Mouse (Mus musculus) forebrain, embryonic 14.5 days (tissue): ENCODE results near the gene Arsa. TPM values are rescaled to one million over a fixed set of nuclear protein-coding genes. Genes with fewer than 3 reads are reported as not detected.
A peak's percentile ranks its signal among the peaks of the same experiment; 100 is the strongest.

Experiments used
- ATAC-seq: fragments of 200-750 bp; cut with Nextera tagmentation; 2 replicates; pipeline ENCODE4 v1.8.0; 2017; ENCODE audit warnings: mild to moderate bottlenecking, moderate library complexity
- DNase-seq: peaks from one replicate; pipeline ENCODE4 v3.0.0-alpha.2; 2015; ENCODE audit warnings: low spot score
- H3K27ac ChIP-seq: fragments of 300-500 bp; sonication (generic); 2 replicates; pipeline ENCODE4 v1.5.1; 2014; ENCODE audit warnings: low read depth, mild to moderate bottlenecking, control low read depth, low read length, moderate library complexity
- H3K27me3 ChIP-seq: fragments of 300-500 bp; sonication (generic); replicated peaks from 2 replicates; pipeline ENCODE4 v1.6.1; 2014; ENCODE audit warnings: low read length, control low read depth, mixed read lengths; ENCODE audit not compliant: control insufficient read depth, insufficient read depth
- H3K36me3 ChIP-seq: fragments of 300-500 bp; sonication (generic); 2 replicates; pipeline ENCODE4 v1.6.1; 2014; ENCODE audit warnings: low read length, control low read depth; ENCODE audit not compliant: control insufficient read depth, insufficient read depth
- H3K4me1 ChIP-seq: fragments of 300-500 bp; sonication (generic); 2 replicates; pipeline ENCODE4 v1.6.1; 2014; ENCODE audit warnings: antibody characterized with exemption, low read length, control low read depth; ENCODE audit not compliant: control insufficient read depth, insufficient read depth
- H3K4me2 ChIP-seq: fragments of 300-500 bp; sonication (generic); 2 replicates; pipeline ENCODE4 v1.6.1; 2014; ENCODE audit warnings: mild to moderate bottlenecking, control low read depth, low read length
- H3K4me3 ChIP-seq: fragments of 300-500 bp; sonication (generic); 2 replicates; pipeline ENCODE4 v1.5.1; 2014; ENCODE audit warnings: low read depth, low read length, control low read depth
- H3K9ac ChIP-seq: fragments of 300-500 bp; sonication (generic); 2 replicates; pipeline ENCODE4 v1.6.1; 2014; ENCODE audit warnings: mild to moderate bottlenecking, low read length, control low read depth, moderate library complexity
- H3K9me3 ChIP-seq: fragments of 300-500 bp; sonication (generic); replicated peaks from 2 replicates; pipeline ENCODE4 v1.6.1; 2016; ENCODE audit warnings: low read length, control low read depth, mixed read lengths; ENCODE audit not compliant: control insufficient read depth
- WGBS: fragments of 180-500 bp; shearing (Covaris S2); extraction: QIAGEN DNeasy Blood & Tissue Kit; methylation state at CpG from one replicate; pipeline ENCODE4 v1.1.7; 2014; 5-methylcytosine and 5-hydroxymethylcytosine counted together
- polyA plus RNA-seq: library from polyadenylated mRNA; unstranded; fragments of >200 nt; fragmentation: Nextera tagmentation; extraction: Ambion mirVana; gene quantifications from 2 replicates; pipeline ENCODE4 v1.2.1, GENCODE M21; 2014

Arsa gene
- polyA plus RNA-seq = 14.0 and 16.5 TPM in 2 replicates

- Histone ChIP-seq H3K9ac (peak within 1 kb of the TSS; percentile 72), H3K4me2 (peak within 1 kb of the TSS; percentile 89), H3K27me3 (no peaks in the 10 kb centered on the region; the same call in 1 of the 2 replicates), H3K9me3 (no peaks in the 10 kb centered on the region), H3K36me3 (no peaks in the 10 kb centered on the region), H3K4me1 (peaks cover 6% of the 10 kb centered on the region), H3K27ac (peak within 1 kb of the TSS; percentile 63), H3K4me3 (peak within 1 kb of the TSS; percentile 52)
- WGBS = 33% methylated on average over 9 of the region's 9 CpGs
- DNase-seq = no peak
- no peak for ATAC-seq
Measured at GRCm38 (mm10) chr15:89477091-89477491, at the start of gene Arsa. TSS of gene Arsa (minus strand) at chr15:89477425.

- ATAC-seq (no peak), DNase-seq (no peak)
- Histone ChIP-seq H3K36me3 (no peaks in the 10 kb centered on the region), H3K9ac (no peak overlapping the region), H3K4me1 (peaks cover under 1% of the 10 kb centered on the region), H3K9me3 (no peaks in the 10 kb centered on the region), H3K27ac (no peak overlapping the region), H3K4me2 (no peak overlapping the region), H3K4me3 (no peak overlapping the region), H3K27me3 (peaks cover 12% of the 10 kb centered on the region; the same call in 1 of the 2 replicates)
- 94% methylated on average over 19 of the region's 19 CpGs for WGBS
Measured at GRCm38 (mm10) chr15:89526776-89527325, 49.6 kb upstream of the Arsa start.

- Histone ChIP-seq H3K27ac (no peak overlapping the region), H3K4me3 (no peak overlapping the region), H3K36me3 (no peaks in the 10 kb centered on the region), H3K4me2 (no peak overlapping the region), H3K9me3 (no peaks in the 10 kb centered on the region), H3K27me3 (peaks cover 12% of the 10 kb centered on the region; the same call in 1 of the 2 replicates), H3K9ac (no peak overlapping the region), H3K4me1 (no peaks in the 10 kb centered on the region; the same call in 1 of the 2 replicates)
- ATAC-seq (no peak), DNase-seq (no peak)
- 90% methylated on average over 7 of the region's 7 CpGs for WGBS
Measured at GRCm38 (mm10) chr15:89525896-89526295, 48.7 kb upstream of the Arsa start.

- ATAC-seq (no peak), DNase-seq (no peak)
- Histone ChIP-seq H3K9ac (no peak overlapping the region), H3K4me2 (no peak overlapping the region), H3K27ac (no peak overlapping the region), H3K4me3 (no peak overlapping the region), H3K36me3 (no peaks in the 10 kb centered on the region), H3K9me3 (no peaks in the 10 kb centered on the region), H3K27me3 (peaks cover 12% of the 10 kb centered on the region; the same call in 1 of the 2 replicates), H3K4me1 (no peaks in the 10 kb centered on the region; the same call in 1 of the 2 replicates)
- WGBS = 96% methylated on average over 8 of the region's 8 CpGs
Measured at GRCm38 (mm10) chr15:89525464-89525863, 48.2 kb upstream of the Arsa start.

GRCm38 (mm10) chr15:89524611-89525415 lies 47.6 kb upstream of the Arsa start:
- no peak overlapping the region for H3K9ac ChIP-seq
- H3K27me3 ChIP-seq = peaks cover 12% of the 10 kb centered on the region; the same call in 1 of the 2 replicates
- H3K9me3 ChIP-seq = no peaks in the 10 kb centered on the region
- 72% methylated on average over 8 of the region's 8 CpGs for WGBS
- H3K4me3 ChIP-seq = peak overlapping the region; percentile 53; the same call in 1 of the 2 replicates
- H3K36me3 ChIP-seq = no peaks in the 10 kb centered on the region
- H3K27ac ChIP-seq = no peak overlapping the region
- ATAC-seq = no peak
- H3K4me1 ChIP-seq = no peaks in the 10 kb centered on the region; the same call in 1 of the 2 replicates
- no peak for DNase-seq
- peak overlapping the region; percentile 98 for H3K4me2 ChIP-seq

- Histone ChIP-seq H3K27ac (no peak overlapping the region), H3K4me1 (no peaks in the 10 kb centered on the region; the same call in 1 of the 2 replicates), H3K9ac (peak overlapping the region; percentile 58), H3K27me3 (peaks cover 12% of the 10 kb centered on the region; the same call in 1 of the 2 replicates), H3K9me3 (no peaks in the 10 kb centered on the region), H3K4me2 (peak overlapping the region; percentile 98), H3K36me3 (no peaks in the 10 kb centered on the region), H3K4me3 (peak overlapping the region; percentile 53)
- no peak for DNase-seq
- 7% methylated on average over 20 of the region's 52 CpGs for WGBS
- 0 out of 2 replicates have a peak, but pooled peaks have one; percentile 19 for ATAC-seq
Measured at GRCm38 (mm10) chr15:89524001-89524571, 46.9 kb upstream of the Arsa start.

- Histone ChIP-seq H3K36me3 (no peaks in the 10 kb centered on the region), H3K27ac (no peak overlapping the region), H3K4me1 (no peaks in the 10 kb centered on the region; the same call in 1 of the 2 replicates), H3K9ac (peak overlapping the region; percentile 58; the same call in 1 of the 2 replicates), H3K4me3 (peak overlapping the region; percentile 36), H3K4me2 (peak overlapping the region; percentile 98), H3K27me3 (peaks cover 12% of the 10 kb centered on the region; the same call in 1 of the 2 replicates), H3K9me3 (no peaks in the 10 kb centered on the region)
- peak; percentile 69 for ATAC-seq
- 8% methylated on average over 42 of the region's 47 CpGs for WGBS
- DNase-seq = peak; percentile 39
Measured at GRCm38 (mm10) chr15:89523283-89523832, 46.1 kb upstream of the Arsa start.

- WGBS = 85% methylated on average over 10 of the region's 10 CpGs
- ATAC-seq (no peak), DNase-seq (no peak)
- no peak overlapping the region; the same call in 1 of the 2 replicates for H3K9ac ChIP-seq
- peaks cover 12% of the 10 kb centered on the region; the same call in 1 of the 2 replicates for H3K27me3 ChIP-seq
- H3K4me2 ChIP-seq = peak overlapping the region; percentile 98; the same call in 1 of the 2 replicates
- peak overlapping the region; percentile 36; the same call in 1 of the 2 replicates for H3K4me3 ChIP-seq
- no peak overlapping the region for H3K27ac ChIP-seq
- no peaks in the 10 kb centered on the region for H3K9me3 ChIP-seq
- H3K4me1 ChIP-seq = no peaks in the 10 kb centered on the region; the same call in 1 of the 2 replicates
- no peaks in the 10 kb centered on the region for H3K36me3 ChIP-seq
Measured at GRCm38 (mm10) chr15:89522566-89523282, 45.5 kb upstream of the Arsa start.
